Mouse (Mus musculus): ENCODE data around the gene Wdr82. TPM values are rescaled to one million over a fixed set of nuclear protein-coding genes. Genes with fewer than 3 reads are reported as not detected.

Gene Wdr82
- polyA plus RNA-seq, 1 experiment from 2014 or later: 16.9 TPM

- Histone ChIP-seq H3K4me3 (replicated peaks; ENCODE audit: low read depth, low read length) (peak within 1 kb of the TSS; percentile 57), H3K9ac (ENCODE audit: low read depth, low read length) (peak within 1 kb of the TSS; percentile 65), H3K36me3 (ENCODE audit: insufficient read depth, low read length) (no peaks in the 10 kb centered on the region), H3K27me3 (ENCODE audit: insufficient read depth, low read length) (no peaks in the 10 kb centered on the region), H3K9me3 (replicated peaks; ENCODE audit: low read length) (no peaks in the 10 kb centered on the region), H3K27ac (peak within 1 kb of the TSS; percentile 62), H3K4me2 (ENCODE audit: low read length) (peak within 1 kb of the TSS; percentile 62), H3K4me1 (replicated peaks; ENCODE audit: insufficient read depth, low read length) (peaks cover 26% of the 10 kb centered on the region)
- peak; percentile 94 for DNase-seq (ENCODE audit: low spot score)
- TF ChIP-seq CTCF (IDR thresholded peaks at IDR 0.05; ENCODE audit: low read depth): no peak
- WGBS: 1% methylated on average over 60 of the region's 61 CpGs
- ATAC-seq (replicated peaks; ENCODE audit: low FRiP score, low read depth): peak; percentile 90
Observed at GRCm38 (mm10) chr9:106202819-106203636, 32.3 kb downstream of the Wdr82 start, which contains the start of gene Twf2. Gene Twf2 (plus strand): TSS chr9:106203108.

GRCm38 (mm10) chr9:106203990-106204851 lies 33.5 kb downstream of the Wdr82 start:
- Histone ChIP-seq H3K9ac (ENCODE audit: low read depth, low read length) (no peak overlapping the region), H3K36me3 (ENCODE audit: insufficient read depth, low read length) (no peaks in the 10 kb centered on the region), H3K27me3 (ENCODE audit: insufficient read depth, low read length) (no peaks in the 10 kb centered on the region), H3K4me3 (replicated peaks; ENCODE audit: low read depth, low read length) (peak overlapping the region; percentile 57; the same call in 1 of the 2 replicates), H3K4me2 (ENCODE audit: low read length) (peak overlapping the region; percentile 62), H3K9me3 (replicated peaks; ENCODE audit: low read length) (no peaks in the 10 kb centered on the region), H3K27ac (no peak overlapping the region), H3K4me1 (replicated peaks; ENCODE audit: insufficient read depth, low read length) (peaks cover 18% of the 10 kb centered on the region)
- DNase-seq (ENCODE audit: low spot score) (no peak), ATAC-seq (replicated peaks; ENCODE audit: low FRiP score, low read depth) (no peak)
- no peak for TF ChIP-seq CTCF (IDR thresholded peaks at IDR 0.05; ENCODE audit: low read depth)
- WGBS: 48% methylated on average over 7 of the region's 7 CpGs

- Histone ChIP-seq H3K27me3 (ENCODE audit: insufficient read depth, low read length) (no peaks in the 10 kb centered on the region), H3K4me3 (replicated peaks; ENCODE audit: low read depth, low read length) (no peak overlapping the region), H3K9ac (ENCODE audit: low read depth, low read length) (no peak overlapping the region), H3K9me3 (replicated peaks; ENCODE audit: low read length) (no peaks in the 10 kb centered on the region), H3K27ac (no peak overlapping the region), H3K4me1 (replicated peaks; ENCODE audit: insufficient read depth, low read length) (peaks cover 15% of the 10 kb centered on the region), H3K36me3 (ENCODE audit: insufficient read depth, low read length) (0 out of 2 replicates have a peak, but pooled peaks cover 4% of the 10 kb centered on the region), H3K4me2 (ENCODE audit: low read length) (no peak overlapping the region)
- WGBS: 69% methylated on average over 7 of the region's 7 CpGs
- ATAC-seq (replicated peaks; ENCODE audit: low FRiP score, low read depth) (no peak), DNase-seq (ENCODE audit: low spot score) (no peak)
- no peak for TF ChIP-seq CTCF (IDR thresholded peaks at IDR 0.05; ENCODE audit: low read depth)
Observed at GRCm38 (mm10) chr9:106205713-106206290, 35.1 kb downstream of the Wdr82 start.

- no peak overlapping the region for H3K4me2 ChIP-seq (ENCODE audit: low read length)
- H3K36me3 ChIP-seq (ENCODE audit: insufficient read depth, low read length): 0 out of 2 replicates have a peak, but pooled peaks cover 4% of the 10 kb centered on the region
- H3K4me1 ChIP-seq (replicated peaks; ENCODE audit: insufficient read depth, low read length): peaks cover 17% of the 10 kb centered on the region
- no peak overlapping the region for H3K4me3 ChIP-seq (replicated peaks; ENCODE audit: low read depth, low read length)
- H3K27me3 ChIP-seq (ENCODE audit: insufficient read depth, low read length): no peaks in the 10 kb centered on the region
- no peak for DNase-seq (ENCODE audit: low spot score)
- 63% methylated on average over 2 of the region's 2 CpGs for WGBS
- TF ChIP-seq CTCF (IDR thresholded peaks at IDR 0.05; ENCODE audit: low read depth): no peak
- H3K27ac ChIP-seq: no peak overlapping the region
- H3K9ac ChIP-seq (ENCODE audit: low read depth, low read length): no peak overlapping the region
- H3K9me3 ChIP-seq (replicated peaks; ENCODE audit: low read length): no peaks in the 10 kb centered on the region
- ATAC-seq (replicated peaks; ENCODE audit: low FRiP score, low read depth): no peak
Observed at GRCm38 (mm10) chr9:106206515-106206914, 35.8 kb downstream of the Wdr82 start.

- 67% methylated on average over 5 of the region's 5 CpGs for WGBS
- H3K36me3 ChIP-seq (ENCODE audit: insufficient read depth, low read length): 0 out of 2 replicates have a peak, but pooled peaks cover 4% of the 10 kb centered on the region
- DNase-seq (ENCODE audit: low spot score): no peak
- no peak overlapping the region for H3K27ac ChIP-seq
- no peak overlapping the region for H3K4me2 ChIP-seq (ENCODE audit: low read length)
- H3K4me3 ChIP-seq (replicated peaks; ENCODE audit: low read depth, low read length): no peak overlapping the region
- peaks cover 17% of the 10 kb centered on the region for H3K4me1 ChIP-seq (replicated peaks; ENCODE audit: insufficient read depth, low read length)
- H3K9me3 ChIP-seq (replicated peaks; ENCODE audit: low read length): no peaks in the 10 kb centered on the region
- ATAC-seq (replicated peaks; ENCODE audit: low FRiP score, low read depth): no peak
- H3K27me3 ChIP-seq (ENCODE audit: insufficient read depth, low read length): no peaks in the 10 kb centered on the region
- TF ChIP-seq CTCF (IDR thresholded peaks at IDR 0.05; ENCODE audit: low read depth): no peak
- H3K9ac ChIP-seq (ENCODE audit: low read depth, low read length): no peak overlapping the region
Observed at GRCm38 (mm10) chr9:106208181-106208580, 37.5 kb downstream of the Wdr82 start.

- H3K36me3 ChIP-seq (ENCODE audit: insufficient read depth, low read length): peaks cover 19% of the 10 kb centered on the region
- DNase-seq (ENCODE audit: low spot score): no peak
- no peak overlapping the region for H3K27ac ChIP-seq
- H3K9ac ChIP-seq (ENCODE audit: low read depth, low read length): no peak overlapping the region
- H3K27me3 ChIP-seq (ENCODE audit: insufficient read depth, low read length): no peaks in the 10 kb centered on the region
- no peak overlapping the region for H3K4me2 ChIP-seq (ENCODE audit: low read length)
- TF ChIP-seq CTCF (IDR thresholded peaks at IDR 0.05; ENCODE audit: low read depth): no peak
- 90% methylated on average over 4 of the region's 4 CpGs for WGBS
- no peak overlapping the region for H3K4me3 ChIP-seq (replicated peaks; ENCODE audit: low read depth, low read length)
- peaks cover 8% of the 10 kb centered on the region; the same call in 1 of the 2 replicates for H3K4me1 ChIP-seq (replicated peaks; ENCODE audit: insufficient read depth, low read length)
- H3K9me3 ChIP-seq (replicated peaks; ENCODE audit: low read length): no peaks in the 10 kb centered on the region
- ATAC-seq (replicated peaks; ENCODE audit: low FRiP score, low read depth): no peak
Observed at GRCm38 (mm10) chr9:106209954-106210353, 39.2 kb downstream of the Wdr82 start.
